Mouse (Mus musculus) CD4-positive, CD25-positive, alpha-beta regulatory T cell, adult 4 months (primary cell): ENCODE data around the gene Itga8. TPM values are rescaled to one million over a fixed set of nuclear protein-coding genes. Genes with fewer than 3 reads are reported as not detected.

Source experiments
- ATAC-seq: one replicate; pipeline ENCODE4 v1.8.0; 2017
- polyA plus RNA-seq, 2 experiments: library from polyadenylated mRNA; unstranded; fragments of 100-300 nt; shearing (Covaris generic); gene quantifications; one replicate each; pipeline ENCODE4 v1.2.1; 2017

Itga8 gene
- polyA plus RNA-seq, 2 experiments from 2014 or later = not detected

GRCm38 (mm10) chr2:12077266-12077891 lies 224.3 kb downstream of the Itga8 start:
- ATAC-seq = no peak

- no peak for ATAC-seq
These were observed 235.9 kb downstream of the Itga8 start for GRCm38 (mm10) chr2:12065669-12066399.

DNA sequence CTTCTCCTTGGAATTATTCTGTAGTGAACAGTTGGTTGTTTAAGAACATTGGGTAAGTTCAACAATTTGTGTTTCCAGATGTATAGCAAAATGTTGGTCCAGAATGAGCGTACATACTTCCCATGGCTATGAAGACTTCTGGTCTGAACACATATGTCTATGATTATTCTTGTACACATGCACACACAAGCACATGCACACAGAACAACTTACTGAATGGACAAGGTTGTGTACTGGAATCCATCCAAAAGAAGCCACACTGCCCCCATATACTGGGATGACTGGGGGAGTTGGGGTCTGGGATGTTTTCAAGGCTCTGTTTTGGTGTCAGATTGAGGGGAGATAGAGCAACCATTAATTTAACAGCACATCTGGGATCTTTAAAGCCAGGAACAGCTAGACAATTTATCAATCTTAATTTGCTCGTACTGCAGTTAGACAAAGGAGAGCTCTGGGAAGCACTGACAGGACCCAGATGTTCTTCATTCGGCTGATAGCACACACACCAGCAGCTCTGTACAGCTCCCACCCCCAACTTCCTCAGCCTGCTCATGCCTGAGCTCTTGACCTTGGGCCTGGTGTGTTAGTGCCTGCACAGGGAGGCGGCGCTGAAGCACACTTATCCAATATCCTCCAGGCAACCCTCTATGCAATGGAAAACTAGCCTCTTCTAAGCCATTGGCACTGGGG lies 241.5 kb downstream of the Itga8 start:
- no peak for ATAC-seq

Other genes starting within 250 kb of the Itga8 start
- gene Mindy3, start 117.5 kb upstream of the Itga8 start, polyA plus RNA-seq = 10 to 100 TPM; 37.1 to 44.8 TPM